Mouse (Mus musculus) myocyte (in vitro differentiated cells): ENCODE data around the gene Ankdd1a.

Experiments
- E2F4 ChIP-seq: IDR thresholded peaks from one replicate; pipeline ENCODE4 v1.6.1; 2011; ENCODE audit warnings: mild to moderate bottlenecking, control low read depth, moderate library complexity; ENCODE audit not compliant: insufficient read depth
- MYOD1 ChIP-seq, 3 experiments: IDR thresholded peaks; one replicate each; pipeline ENCODE4 v1.6.1; 2011; ENCODE audit warnings: control low read depth in 2 of 3, low read depth in 2 of 3, mild to moderate bottlenecking in 2 of 3, moderate library complexity in 1 of 3; ENCODE audit not compliant: insufficient read length in 2 of 3, control insufficient read depth in 1 of 3
- POLR2A ChIP-seq: IDR thresholded peaks from one replicate; pipeline ENCODE4 v1.6.1; 2011; ENCODE audit warnings: low read depth, mild to moderate bottlenecking, control low read depth, moderate library complexity; ENCODE audit not compliant: insufficient read length
- SRF ChIP-seq: IDR thresholded peaks from one replicate; pipeline ENCODE4 v1.6.1; 2011; ENCODE audit warnings: low read depth; ENCODE audit not compliant: control insufficient read depth, insufficient read length
- TCF12 ChIP-seq: IDR thresholded peaks from one replicate; pipeline ENCODE4 v1.6.1; 2011; ENCODE audit warnings: mild to moderate bottlenecking, control low read depth; ENCODE audit not compliant: poor library complexity, insufficient read depth, severe bottlenecking
- USF1 ChIP-seq: IDR thresholded peaks from one replicate; pipeline ENCODE4 v1.6.1; 2011; ENCODE audit warnings: low read depth, mild to moderate bottlenecking, control low read depth, moderate library complexity

DNA sequence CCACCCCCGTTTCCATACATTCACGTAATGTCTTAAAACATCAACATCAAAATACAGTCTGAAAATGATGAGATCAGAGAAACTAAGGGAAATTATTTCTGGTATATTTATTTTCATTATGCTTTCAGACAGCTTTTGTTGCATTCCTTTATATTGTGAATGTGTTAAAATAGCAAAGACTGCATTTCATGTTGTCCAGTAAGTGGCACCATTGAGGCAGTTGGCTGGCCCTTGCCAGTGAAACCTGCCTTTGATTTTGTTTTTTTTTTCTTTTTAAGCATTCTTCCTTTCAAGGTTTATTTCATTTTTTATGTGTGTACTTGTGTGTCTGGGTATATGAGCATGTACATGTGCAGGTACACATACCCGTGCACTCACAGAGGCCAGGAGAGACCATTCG is 75.3 kb downstream of the Ankdd1a start:
- TF ChIP-seq POLR2A = no peak
- no peak for TF ChIP-seq E2F4
- no peak for TF ChIP-seq SRF
- no peak for TF ChIP-seq TCF12
- no peak for TF ChIP-seq USF1
- TF ChIP-seq MYOD1 (IDR thresholded peaks at IDR 0.05; ENCODE audit: control insufficient read depth in 1 of 3, insufficient read length in 2 of 3, low read depth in 2 of 3) = no peak
